In the genomic region with DNA sequence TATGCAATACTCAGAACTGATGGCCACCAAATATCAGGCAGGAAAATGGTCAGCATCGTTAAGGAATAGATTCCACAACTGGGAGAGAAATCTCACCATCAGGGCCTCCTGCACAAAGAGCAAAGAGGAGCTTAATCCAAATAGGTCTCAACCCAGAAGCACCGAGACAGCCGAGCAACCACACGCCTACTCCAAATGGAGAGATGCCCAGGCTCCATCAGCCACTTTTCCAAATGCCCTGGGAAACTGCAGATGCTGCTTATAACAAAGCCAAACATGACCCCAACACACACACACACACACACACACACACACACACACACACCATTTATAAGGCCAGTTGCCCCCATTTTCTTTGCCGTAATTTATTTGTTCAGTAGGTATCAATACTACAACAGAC, we compare ENCODE assay signal across 21 mouse cellular contexts.
DNase-seq lines count a peak whose midpoint lies in the region; ATAC-seq and TF ChIP-seq lines count a peak whose summit lies in the region.
"Had no signal": no experiment of that assay in that cellular context is flagged by ENCODE, and none has a peak within 500 bp of the region (broad histone marks: within the 10 kb centered on the region; RNA-seq: fewer than 3 reads in every experiment).

No protein-coding gene starts in this region.

- no peaks in the 10 kb centered on the region for H3K4me1 ChIP-seq in liver, postnatal 0 days (ENCODE audit: insufficient read depth)
- H3K4me1 ChIP-seq in limb, embryonic 10.5 days = no peaks in the 10 kb centered on the region
- H3K4me1 ChIP-seq: embryonic facial prominence, embryonic 13.5 days; hindbrain, embryonic 10.5 days; midbrain, embryonic 15.5 days; neural tube, embryonic 15.5 days had no signal

- no peaks in the 10 kb centered on the region for H3K36me3 ChIP-seq in liver, postnatal 0 days (replicated peaks; ENCODE audit: insufficient read depth, low read length)
- no peaks in the 10 kb centered on the region for H3K36me3 ChIP-seq in limb, embryonic 10.5 days
- H3K36me3 ChIP-seq: embryonic facial prominence, embryonic 13.5 days; hindbrain, embryonic 10.5 days; midbrain, embryonic 15.5 days; neural tube, embryonic 15.5 days had no signal

- H3K9me3 ChIP-seq in liver, postnatal 0 days (ENCODE audit: low read length) = no peaks in the 10 kb centered on the region
- H3K9me3 ChIP-seq in limb, embryonic 10.5 days (replicated peaks) = no peaks in the 10 kb centered on the region
- H3K9me3 ChIP-seq: neural tube, embryonic 15.5 days had no signal

- no peak overlapping the region for H3K4me3 ChIP-seq in gastrocnemius, adult 2 months
- H3K4me3 ChIP-seq in liver, postnatal 0 days (ENCODE audit: low read depth, low read length) = no peak overlapping the region
- H3K4me3 ChIP-seq in limb, embryonic 10.5 days = no peak overlapping the region
- H3K4me3 ChIP-seq: embryonic facial prominence, embryonic 13.5 days; hindbrain, embryonic 10.5 days; midbrain, embryonic 15.5 days; myocyte; neural tube, embryonic 15.5 days had no signal

- no peak overlapping the region for H3K27ac ChIP-seq in gastrocnemius, adult 2 months
- no peak overlapping the region for H3K27ac ChIP-seq in liver, postnatal 0 days (ENCODE audit: low read depth)
- H3K27ac ChIP-seq in limb, embryonic 10.5 days = no peak overlapping the region
- H3K27ac ChIP-seq: embryonic facial prominence, embryonic 13.5 days; hindbrain, embryonic 10.5 days; kidney, postnatal 0 days; midbrain, embryonic 15.5 days; neural tube, embryonic 15.5 days had no signal

- intact Hi-C loops in gastrocnemius, adult 2 months (cut with DNase I) = no loop called here

- ATAC-seq in liver, postnatal 0 days = no peak
- ATAC-seq: forebrain, embryonic 14.5 days; midbrain, embryonic 15.5 days had no signal

- DNase-seq in gastrocnemius, adult 2 months = peak; percentile 57
- DNase-seq in gastrocnemius, postnatal 25 days = no peak
- DNase-seq in cerebellum, adult 9-11 months = peak; percentile 28
- DNase-seq in layer of hippocampus, adult 11-12 months (ENCODE audit: low spot score) = peak; percentile 53
- DNase-seq in layer of hippocampus, postnatal 14 days (ENCODE audit: low spot score in 2 of 2) = peak; percentile 56 to 70
- no peak for DNase-seq in liver, postnatal 0 days
- DNase-seq in limb, embryonic 10.5 days (ENCODE audit: low spot score) = no peak
- DNase-seq: adrenal gland, postnatal 25 days; B cell, adult 2 months; kidney, adult 11 months; liver; lung, embryonic 14.5 days; lung, postnatal 36 days; thymus, adult 2 months had no signal

- TF ChIP-seq CTCF in gastrocnemius, adult 2 months (IDR thresholded peaks at IDR 0.05) = no peak
- TF ChIP-seq CTCF in liver, postnatal 0 days (IDR thresholded peaks at IDR 0.05; ENCODE audit: low read depth) = no peak

- TF ChIP-seq EP300 in liver, postnatal 0 days (IDR thresholded peaks at IDR 0.05; ENCODE audit: low read depth) = no peak

- H3K9ac ChIP-seq in liver, postnatal 0 days (replicated peaks) = no peak overlapping the region
- H3K9ac ChIP-seq: embryonic facial prominence, embryonic 13.5 days; lung, embryonic 14.5 days; midbrain, embryonic 15.5 days; neural tube, embryonic 15.5 days had no signal

- WGBS in liver, postnatal 0 days (ENCODE audit: insufficient replicate concordance) = 79% methylated on average over 5 of the region's 5 CpGs
- 91% methylated on average over 5 of the region's 5 CpGs for WGBS in limb, embryonic 10.5 days

- no peaks in the 10 kb centered on the region for H3K27me3 ChIP-seq in liver, postnatal 0 days (ENCODE audit: insufficient read depth, low read length)
- H3K27me3 ChIP-seq in limb, embryonic 10.5 days (ENCODE audit: low read depth, poor library complexity, severe bottlenecking) = no peaks in the 10 kb centered on the region
- H3K27me3 ChIP-seq: embryonic facial prominence, embryonic 13.5 days; midbrain, embryonic 15.5 days; neural tube, embryonic 15.5 days had no signal

- H3K4me2 ChIP-seq in liver, postnatal 0 days (ENCODE audit: low read depth, low read length) = no peak overlapping the region
- H3K4me2 ChIP-seq: embryonic facial prominence, embryonic 13.5 days; lung, embryonic 14.5 days; midbrain, embryonic 15.5 days; neural tube, embryonic 15.5 days had no signal

Comparison
In these comparisons a context has a peak if more than half of its experiments do, and no peak if none do; other contexts are left out.
1. DNase-seq: peak in gastrocnemius, adult 2 months (single experiment), cerebellum, adult 9-11 months (single experiment), layer of hippocampus, adult 11-12 months (single experiment) and layer of hippocampus, postnatal 14 days (2 of 2); none in gastrocnemius, postnatal 25 days (single experiment), liver, postnatal 0 days (single experiment) and limb, embryonic 10.5 days (single experiment).